Mouse (Mus musculus) heart, embryonic 14.5 days (tissue): Measurements from ENCODE around the gene Ahcyl1. TPM values are rescaled to one million over a fixed set of nuclear protein-coding genes. Genes with fewer than 3 reads are reported as not detected.

Source experiments
- ATAC-seq: fragments of 200-750 bp; cut with Nextera tagmentation; 2 replicates; pipeline ENCODE4 v1.8.0; 2017; ENCODE audit warnings: low read depth, moderate TSS enrichment; ENCODE audit not compliant: insufficient number of reproducible peaks, insufficient read depth, low FRiP score
- H3K27ac ChIP-seq, 2 experiments: fragments of 200-500 bp in 1 of 2; fragments of 300-500 bp in 1 of 2; sonication (generic) in 1 of 2; replicated peaks in 1 of 2; 2 replicates each; pipeline ENCODE4 v1.5.1; 2012 to 2014; ENCODE audit warnings: low read depth in 2 of 2, low read length in 2 of 2, control low read depth in 1 of 2, mild to moderate bottlenecking in 1 of 2, mixed read lengths in 1 of 2; ENCODE audit not compliant: control insufficient read depth in 1 of 2, insufficient read depth in 1 of 2
- H3K27me3 ChIP-seq: fragments of 300-500 bp; sonication (generic); 2 replicates; pipeline ENCODE4 v1.6.1; 2014; ENCODE audit warnings: mild to moderate bottlenecking, low read length, control low read depth; ENCODE audit not compliant: control insufficient read depth, insufficient read depth
- H3K36me3 ChIP-seq: fragments of 300-500 bp; sonication (generic); 2 replicates; pipeline ENCODE4 v1.6.1; 2014; ENCODE audit warnings: mild to moderate bottlenecking, control low read depth, low read length, mixed read lengths; ENCODE audit not compliant: control insufficient read depth, insufficient read depth
- H3K4me1 ChIP-seq, 2 experiments: fragments of 200-500 bp in 1 of 2; fragments of 300-500 bp in 1 of 2; sonication (generic) in 1 of 2; 2 replicates each; pipeline ENCODE4 v1.6.1; 2012 to 2014; ENCODE audit warnings: low read length in 2 of 2, control low read depth in 1 of 2, mixed read lengths in 1 of 2; ENCODE audit not compliant: control insufficient read depth in 2 of 2, insufficient read depth in 2 of 2
- H3K4me2 ChIP-seq: fragments of 300-500 bp; sonication (generic); 2 replicates; pipeline ENCODE4 v1.6.1; 2014; ENCODE audit warnings: mild to moderate bottlenecking, low read length
- H3K4me3 ChIP-seq, 2 experiments: fragments of 200-500 bp in 1 of 2; fragments of 300-500 bp in 1 of 2; sonication (generic) in 1 of 2; 2 replicates each; pipeline ENCODE4 v1.5.1; 2012 to 2014; ENCODE audit warnings: low read length in 2 of 2, mild to moderate bottlenecking in 2 of 2, control low read depth in 1 of 2, low read depth in 1 of 2, moderate library complexity in 1 of 2; ENCODE audit not compliant: control insufficient read depth in 1 of 2, insufficient read depth in 1 of 2
- H3K9ac ChIP-seq: fragments of 300-500 bp; sonication (generic); 2 replicates; pipeline ENCODE4 v1.6.1; 2014; ENCODE audit warnings: mild to moderate bottlenecking, low read length
- H3K9me3 ChIP-seq: fragments of 300-500 bp; sonication (generic); 2 replicates; pipeline ENCODE4 v1.6.1; 2016; ENCODE audit warnings: low read length, control low read depth; ENCODE audit not compliant: control insufficient read depth
- WGBS: fragments of 180-500 bp; shearing (Covaris S2); extraction: QIAGEN DNeasy Blood & Tissue Kit; methylation state at CpG from one replicate; pipeline ENCODE4 v1.1.7; 2014; 5-methylcytosine and 5-hydroxymethylcytosine counted together
- polyA plus RNA-seq: library from polyadenylated mRNA; unstranded; fragments of >200 nt; fragmentation: Nextera tagmentation; extraction: Ambion mirVana; gene quantifications from 2 replicates; pipeline ENCODE4 v1.2.1, GENCODE M21; 2014

Ahcyl1 gene
- polyA plus RNA-seq, 1 experiment from 2014 or later: 64.4 TPM

DNA sequence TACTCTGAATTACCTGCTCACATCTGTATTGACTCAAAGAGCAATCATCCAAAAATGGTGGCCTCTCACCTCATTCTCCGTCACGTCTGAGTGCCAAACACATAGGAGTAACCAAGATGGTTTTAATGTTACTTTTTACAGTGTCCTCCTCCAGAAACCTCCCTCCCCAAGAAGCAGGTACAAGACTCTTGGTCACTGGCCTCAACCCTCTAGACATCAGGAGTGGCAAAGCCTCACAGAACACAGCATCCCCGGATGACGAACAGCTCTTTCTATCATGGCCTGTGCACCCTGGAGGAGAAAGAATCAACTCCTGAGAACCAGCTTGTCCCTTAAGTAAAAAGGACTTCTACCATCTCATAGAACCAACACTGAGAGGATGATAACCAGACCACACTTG is 63.6 kb downstream of the Ahcyl1 start:
- WGBS: 95% methylated on average over 4 of the region's 4 CpGs
- Histone ChIP-seq H3K27ac (no peak overlapping the region), H3K4me2 (no peak overlapping the region), H3K36me3 (peaks cover 16% of the 10 kb centered on the region), H3K4me3 (no peak overlapping the region), H3K9me3 (no peaks in the 10 kb centered on the region), H3K4me1 (peaks cover 7 to 9% of the 10 kb centered on the region in 2 experiments; a peak in 3 of 4 replicates), H3K27me3 (no peaks in the 10 kb centered on the region), H3K9ac (no peak overlapping the region)
- no peak for ATAC-seq

DNA sequence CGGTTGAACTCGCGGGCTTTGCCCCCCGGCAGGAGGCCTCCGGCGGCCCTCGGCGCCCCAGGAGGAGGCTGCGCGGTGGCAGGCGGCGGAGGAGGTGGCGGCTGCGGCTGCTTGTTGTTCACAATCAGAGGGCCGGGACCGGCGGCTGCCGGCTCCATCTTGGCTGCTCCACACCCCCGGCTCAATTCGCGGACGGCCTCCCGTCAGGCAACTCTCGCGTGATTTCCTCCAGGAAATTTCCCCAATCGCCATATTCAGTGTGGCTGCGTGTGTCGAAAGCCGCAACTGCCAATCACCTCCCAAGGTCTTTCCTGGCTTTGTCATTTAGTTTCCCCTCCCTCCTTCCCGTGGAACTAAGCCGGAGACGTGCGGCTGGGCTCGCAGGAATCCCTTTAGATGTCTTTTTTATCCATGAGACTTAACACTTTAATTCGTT is 64.8 kb downstream of the Ahcyl1 start, which contains the start of gene Strip1:
TSS of gene Strip1 (minus strand) at position 172 of the 436 bp plus-strand sequence.
- H3K9me3 ChIP-seq: no peaks in the 10 kb centered on the region
- H3K9ac ChIP-seq: peak within 1 kb of the TSS; percentile 98
- peaks cover 29% of the 10 kb centered on the region for H3K36me3 ChIP-seq
- peak within 1 kb of the TSS; percentile 87 to 100 for H3K4me3 ChIP-seq
- H3K27me3 ChIP-seq: no peaks in the 10 kb centered on the region
- peaks cover 7 to 9% of the 10 kb centered on the region in 2 experiments; a peak in 3 of 4 replicates for H3K4me1 ChIP-seq
- peak within 1 kb of the TSS; percentile 94 to 96 for H3K27ac ChIP-seq
- peak within 1 kb of the TSS; percentile 87 for H3K4me2 ChIP-seq
- WGBS: 0% methylated on average over 35 of the region's 35 CpGs
- ATAC-seq: peak; percentile 90

DNA sequence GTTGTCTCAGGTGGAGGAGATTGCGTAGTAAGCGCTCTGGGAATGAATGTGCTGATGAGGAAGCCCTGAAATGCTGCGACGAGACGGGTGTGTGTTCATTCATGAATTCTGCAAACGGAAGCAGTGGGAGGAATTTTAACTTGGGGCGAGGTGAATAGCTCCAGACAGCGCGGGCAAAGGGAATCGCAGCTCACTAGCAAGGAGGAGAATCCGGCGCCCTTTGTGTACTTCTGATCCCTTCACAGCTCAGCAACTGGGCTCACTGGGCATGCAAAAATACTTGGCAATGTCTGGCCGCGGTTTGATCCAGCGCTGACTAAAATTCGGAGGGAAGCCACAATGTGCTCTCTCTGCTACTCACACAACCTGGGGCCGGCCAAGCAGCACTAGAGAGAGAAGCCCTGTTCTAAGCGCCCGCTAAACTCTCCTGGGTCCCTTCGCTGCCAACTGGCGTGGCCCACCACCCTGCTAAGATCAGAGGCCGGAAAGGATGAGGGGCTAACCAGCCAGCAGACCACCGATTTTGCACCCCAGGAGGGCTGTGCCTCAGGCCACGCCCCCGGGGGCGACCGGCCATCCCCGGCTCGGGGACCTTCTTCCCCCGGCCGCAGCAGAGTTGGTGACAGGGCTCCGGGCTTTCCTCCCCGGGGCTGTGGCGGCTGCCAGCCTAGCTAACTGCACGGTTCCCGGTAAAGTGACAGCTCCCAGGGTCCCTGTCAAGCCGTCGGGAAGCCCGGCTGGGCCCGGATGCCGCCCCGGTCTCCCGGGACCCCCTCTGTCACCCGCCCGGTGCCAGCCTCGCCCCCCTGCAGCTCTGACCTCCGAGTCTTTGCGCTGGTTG is 65.5 kb downstream of the Ahcyl1 start, which contains the start of gene Gm10961:
TSS of gene Gm10961 (plus strand) at position 641 of the 841 bp plus-strand sequence.
- H3K4me1 ChIP-seq: peaks cover 5 to 9% of the 10 kb centered on the region in 2 experiments; a peak in 3 of 4 replicates
- peak within 1 kb of the TSS; percentile 87 for H3K4me2 ChIP-seq
- ATAC-seq: peak; percentile 57
- peak within 1 kb of the TSS; percentile 98 for H3K9ac ChIP-seq
- no peaks in the 10 kb centered on the region for H3K27me3 ChIP-seq
- peak within 1 kb of the TSS; percentile 87 to 100 for H3K4me3 ChIP-seq
- peak within 1 kb of the TSS; percentile 94 to 96 for H3K27ac ChIP-seq
- under 1% methylated on average over 48 of the region's 48 CpGs for whole genome bisulfite sequencing
- H3K36me3 ChIP-seq: peaks cover 35% of the 10 kb centered on the region
- no peaks in the 10 kb centered on the region for H3K9me3 ChIP-seq

DNA sequence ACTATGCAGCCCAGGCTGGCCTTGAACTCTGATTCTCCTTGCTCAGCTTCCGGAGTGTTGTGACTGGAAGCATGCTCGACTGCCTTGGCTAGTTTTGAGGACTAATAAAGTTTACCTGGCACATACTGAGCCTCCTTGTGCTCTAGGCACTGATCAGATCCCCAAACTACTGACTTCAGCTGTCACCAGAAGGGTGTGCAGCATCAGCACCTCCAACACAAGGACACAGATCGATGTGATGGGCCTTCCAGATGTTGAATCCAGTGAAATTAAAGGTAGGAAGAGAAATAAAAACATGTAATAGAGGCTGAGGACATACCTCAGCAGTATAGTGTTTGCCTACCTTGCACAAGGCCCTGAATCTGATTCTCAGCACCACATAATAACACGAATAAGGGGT is 66.9 kb downstream of the Ahcyl1 start:
- no peak overlapping the region for H3K27ac ChIP-seq
- peaks cover 50% of the 10 kb centered on the region for H3K36me3 ChIP-seq
- WGBS: 95% methylated on average over 4 of the region's 4 CpGs
- no peaks in the 10 kb centered on the region for H3K9me3 ChIP-seq
- H3K4me2 ChIP-seq: no peak overlapping the region
- ATAC-seq: no peak
- peaks cover 4 to 9% of the 10 kb centered on the region in 2 experiments; a peak in 3 of 4 replicates for H3K4me1 ChIP-seq
- no peak overlapping the region for H3K9ac ChIP-seq
- H3K27me3 ChIP-seq: no peaks in the 10 kb centered on the region
- no peak overlapping the region for H3K4me3 ChIP-seq

DNA sequence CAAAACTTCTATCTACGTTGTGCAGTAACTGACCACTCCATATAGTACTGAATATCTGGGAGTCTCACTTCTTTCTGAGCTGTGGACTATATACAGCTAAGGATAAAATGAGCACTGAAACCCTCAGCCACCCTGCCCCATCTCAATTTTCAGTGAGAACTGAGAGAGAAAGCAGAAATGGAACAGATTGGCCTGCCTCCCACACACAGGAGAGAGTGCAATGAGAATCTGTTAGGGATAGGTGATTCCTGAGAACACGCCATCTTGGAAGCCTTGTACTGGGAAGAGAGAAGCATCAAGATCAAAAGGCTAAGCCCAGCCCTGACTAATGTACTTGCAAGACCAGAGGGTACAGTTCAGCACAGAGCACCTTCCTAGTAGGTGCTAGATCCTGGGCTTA is 67.8 kb downstream of the Ahcyl1 start:
- H3K4me3 ChIP-seq: no peak overlapping the region
- no peaks in the 10 kb centered on the region for H3K9me3 ChIP-seq
- 94% methylated on average over 2 of the region's 2 CpGs for WGBS
- no peak overlapping the region for H3K9ac ChIP-seq
- no peak overlapping the region for H3K4me2 ChIP-seq
- H3K36me3 ChIP-seq: peaks cover 59% of the 10 kb centered on the region
- no peak for ATAC-seq
- no peaks in the 10 kb centered on the region for H3K27me3 ChIP-seq
- peaks cover 4 to 9% of the 10 kb centered on the region in 2 experiments; a peak in 3 of 4 replicates for H3K4me1 ChIP-seq
- H3K27ac ChIP-seq: no peak overlapping the region

DNA sequence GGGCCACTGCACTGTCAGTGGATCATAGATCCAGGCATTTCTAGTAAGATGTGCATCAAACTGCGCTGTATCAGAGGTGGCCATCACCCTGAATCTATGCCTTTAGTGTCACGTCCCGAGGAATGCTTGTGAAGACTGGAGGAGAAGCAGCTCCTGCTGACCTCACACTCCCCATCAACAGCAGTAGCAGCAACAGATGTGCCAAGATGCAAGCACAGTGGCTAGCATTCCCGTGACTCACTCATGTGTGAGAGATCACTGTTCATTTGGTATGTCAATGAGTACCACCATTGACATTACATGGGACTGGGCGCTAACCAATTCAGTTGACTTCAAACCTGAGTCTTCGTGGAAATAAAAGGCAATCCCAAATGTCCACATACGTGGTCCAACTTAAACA is 68.7 kb downstream of the Ahcyl1 start:
- Histone ChIP-seq H3K27ac (no peak overlapping the region), H3K4me2 (no peak overlapping the region), H3K9ac (no peak overlapping the region), H3K4me1 (peaks cover 4 to 9% of the 10 kb centered on the region in 2 experiments; a peak in 3 of 4 replicates), H3K4me3 (no peak overlapping the region), H3K36me3 (peaks cover 68% of the 10 kb centered on the region), H3K27me3 (no peaks in the 10 kb centered on the region), H3K9me3 (no peaks in the 10 kb centered on the region)
- no peak for ATAC-seq
- 92% methylated on average over 7 of the region's 7 CpGs for whole genome bisulfite sequencing

DNA sequence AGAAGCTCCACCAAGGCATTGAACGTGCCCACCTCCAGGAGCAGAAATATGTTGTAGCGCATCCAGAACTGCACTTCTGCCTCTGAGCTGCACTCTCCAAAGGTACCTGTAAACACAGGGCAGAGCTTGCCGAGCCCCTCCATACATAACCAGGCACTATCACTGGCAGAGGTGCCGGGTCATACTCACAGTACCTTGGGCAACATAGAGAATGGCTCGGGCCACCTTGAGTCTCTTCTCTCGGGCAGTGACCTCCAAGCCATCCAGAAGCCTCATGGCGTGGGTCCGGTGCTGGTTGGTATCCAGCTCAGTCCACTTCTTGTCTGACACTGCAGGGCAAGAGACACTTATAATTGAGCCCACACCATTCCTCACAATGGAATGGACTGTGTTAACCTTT is 69.6 kb downstream of the Ahcyl1 start:
- no peaks in the 10 kb centered on the region for H3K9me3 ChIP-seq
- H3K36me3 ChIP-seq: peaks cover 77% of the 10 kb centered on the region
- H3K27me3 ChIP-seq: no peaks in the 10 kb centered on the region
- H3K27ac ChIP-seq: no peak overlapping the region
- peaks cover 2 to 9% of the 10 kb centered on the region in 2 experiments; a peak in 3 of 4 replicates for H3K4me1 ChIP-seq
- no peak overlapping the region for H3K4me3 ChIP-seq
- no peak for ATAC-seq
- no peak overlapping the region for H3K9ac ChIP-seq
- 95% methylated on average over 8 of the region's 8 CpGs for WGBS
- H3K4me2 ChIP-seq: no peak overlapping the region
